Mouse (Mus musculus) layer of hippocampus, postnatal 14 days (tissue): ENCODE measurements around the gene Olfr653. TPM values are rescaled to one million over a fixed set of nuclear protein-coding genes. Genes with fewer than 3 reads are reported as not detected.

Source experiments
- DNase-seq, 2 experiments: peaks; one replicate each; pipeline ENCODE4 v3.0.0; 2021 to 2022; ENCODE audit warnings: low spot score in 2 of 2, mixed read lengths in 1 of 2
- long read RNA-seq, 2 experiments: library from polyadenylated mRNA; stranded (forward); transcript quantifications; one replicate each; pipeline ENCODE4 v2.0.0; 2021
- total RNA-seq, 2 experiments: library from RNA; stranded (reverse); gene quantifications; 2 replicates each; pipeline ENCODE4 v1.2.3; 2021

Olfr653 gene
- not detected for total RNA-seq
- long read RNA-seq, experiment 1: 0 reads
- long read RNA-seq, experiment 2: 0 reads

DNA sequence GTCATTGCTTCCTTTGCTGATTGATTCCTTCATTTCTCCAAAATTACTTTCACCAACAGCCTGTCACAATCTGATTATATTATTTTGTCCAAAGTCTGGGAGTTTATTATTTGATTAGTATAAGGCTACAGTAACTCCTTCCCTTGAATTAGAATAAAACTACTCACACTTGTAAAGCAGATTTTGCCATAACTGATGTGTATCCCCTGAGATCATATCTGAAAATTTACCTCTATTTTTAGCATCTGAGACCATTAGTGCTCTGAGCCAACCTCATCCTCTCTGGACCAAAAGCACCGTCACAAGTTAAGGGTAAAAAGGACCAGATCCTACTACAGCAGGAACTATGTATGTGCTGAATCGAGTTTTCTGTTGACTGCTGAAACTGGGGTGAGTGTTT, at the start of gene Olfr653:
Gene Olfr653, plus strand, starts transcription at position 301 of the 400 bp plus-strand sequence.
- DNase-seq: no peak

DNA sequence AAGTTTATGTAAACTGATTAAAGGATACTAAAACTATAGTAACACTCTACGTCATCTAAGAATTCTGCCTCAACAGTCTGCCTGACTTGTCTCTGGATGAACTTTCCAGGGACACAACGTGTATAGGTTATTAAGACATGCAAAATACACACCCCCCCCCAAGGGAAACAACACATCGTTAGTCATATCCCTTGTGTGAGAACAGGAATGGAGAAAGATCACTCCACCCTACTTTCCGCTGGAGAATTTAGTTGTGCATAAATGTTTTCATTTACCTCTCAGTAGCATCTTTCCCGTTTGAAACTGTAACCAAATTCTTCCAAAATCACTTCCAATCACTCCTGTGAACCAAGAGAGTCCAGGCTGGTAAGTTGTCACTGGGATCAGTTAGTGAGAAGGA, 27.3 kb upstream of the Olfr653 start, which contains the start of gene Olfr651:
Gene Olfr651, plus strand, starts transcription at position 301 of the 400 bp plus-strand sequence.
- no peak for DNase-seq

DNA sequence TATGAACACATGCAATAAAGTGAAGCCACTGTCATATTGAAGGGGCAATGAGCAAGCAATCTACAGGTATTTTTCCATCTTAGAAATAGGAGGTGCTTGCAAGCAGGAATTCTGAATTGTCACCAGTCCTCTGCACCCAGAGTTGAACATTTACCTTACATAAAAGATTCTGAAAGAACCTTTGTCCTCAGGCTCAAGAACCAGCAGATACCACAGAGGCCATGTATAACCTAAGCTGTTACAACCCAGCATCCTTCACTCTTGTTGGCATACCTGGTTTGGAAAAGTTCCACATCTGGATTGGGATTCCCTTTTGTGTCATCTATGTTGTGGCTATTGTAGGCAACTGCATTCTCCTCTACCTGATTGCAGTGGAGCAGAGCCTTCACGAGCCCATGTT, 24.4 kb upstream of the Olfr653 start:
- DNase-seq: no peak

DNA sequence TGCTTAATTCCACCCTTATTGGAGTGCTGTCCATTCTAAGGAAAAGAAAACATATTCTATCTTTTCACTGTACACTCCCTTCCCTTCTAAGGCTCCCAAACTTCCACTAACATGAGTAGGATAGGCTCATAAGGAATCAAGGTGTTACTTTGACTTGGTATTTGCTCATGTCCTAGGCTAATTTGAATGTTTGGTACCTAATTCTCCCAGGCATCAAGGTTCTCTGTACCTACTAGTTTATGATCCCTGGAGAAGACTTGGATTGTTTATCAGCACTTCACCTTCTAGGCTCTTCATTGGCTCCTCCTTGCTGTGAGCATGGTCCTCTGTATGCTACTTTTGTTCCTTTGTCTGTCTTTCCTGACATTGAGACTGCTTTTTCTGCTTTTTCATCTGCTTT, 16.5 kb upstream of the Olfr653 start, which contains the start of gene Olfr652:
Gene Olfr652, plus strand, starts transcription at position 301 of the 400 bp plus-strand sequence.
- DNase-seq: no peak

DNA sequence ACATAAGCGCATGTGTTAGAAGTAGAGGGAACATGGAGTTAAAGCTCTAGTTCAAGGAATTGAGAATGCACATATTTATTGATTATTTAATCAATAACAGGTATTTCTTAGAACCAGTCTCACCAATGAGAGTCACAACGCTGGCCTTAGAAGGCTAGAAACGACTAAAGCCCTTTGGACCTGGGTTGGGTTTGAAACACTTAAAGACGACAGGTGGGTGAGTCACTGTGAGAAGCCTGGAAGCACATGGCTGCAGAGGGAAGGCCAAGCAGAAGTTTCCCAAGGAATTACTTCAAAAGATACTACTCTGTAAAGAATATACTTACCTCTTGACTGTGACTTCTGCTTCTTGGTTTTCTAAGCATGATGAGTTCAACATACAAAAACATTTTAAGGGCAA, 3.7 kb downstream of the Olfr653 start:
- no peak for DNase-seq

DNA sequence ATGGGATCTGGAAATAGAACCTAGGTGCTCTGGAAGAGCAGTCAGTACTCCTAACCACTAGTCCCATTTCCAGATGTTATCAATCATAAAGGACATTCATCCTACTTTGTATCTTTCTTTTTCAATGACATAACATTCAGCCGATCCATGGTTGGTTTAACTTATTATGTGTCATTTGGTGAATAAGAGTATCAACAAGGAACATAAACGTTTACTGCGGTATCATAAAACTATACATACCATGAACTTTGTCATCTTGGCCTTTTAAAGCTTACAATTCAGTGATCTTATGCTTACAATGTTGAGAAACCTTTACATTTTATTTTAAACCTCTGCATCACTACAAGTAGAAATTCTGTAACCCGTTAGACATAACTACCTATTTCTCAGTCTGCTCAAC, 4.3 kb downstream of the Olfr653 start:
- no peak for DNase-seq

DNA sequence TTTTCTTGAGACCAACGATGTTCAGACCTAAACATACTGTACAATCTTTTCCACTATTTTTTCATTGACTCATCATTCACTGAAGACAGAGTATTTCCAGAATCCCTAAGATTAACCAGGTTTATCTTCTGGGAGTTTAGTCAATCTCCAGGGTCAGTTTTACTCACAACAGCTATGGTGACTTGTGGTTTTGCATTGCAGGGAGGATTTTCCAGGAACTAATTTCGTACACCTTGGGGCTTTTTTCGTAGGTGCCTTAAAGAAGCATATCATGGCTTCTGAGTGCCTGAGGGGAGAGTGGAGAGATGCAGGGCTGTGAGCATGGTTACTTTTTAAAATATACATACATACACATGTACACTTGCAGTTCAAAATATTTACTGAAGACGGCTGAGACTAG, 9.6 kb downstream of the Olfr653 start, which contains the start of gene Olfr654:
Gene Olfr654, plus strand, starts transcription at position 301 of the 400 bp plus-strand sequence.
- DNase-seq: no peak

DNA sequence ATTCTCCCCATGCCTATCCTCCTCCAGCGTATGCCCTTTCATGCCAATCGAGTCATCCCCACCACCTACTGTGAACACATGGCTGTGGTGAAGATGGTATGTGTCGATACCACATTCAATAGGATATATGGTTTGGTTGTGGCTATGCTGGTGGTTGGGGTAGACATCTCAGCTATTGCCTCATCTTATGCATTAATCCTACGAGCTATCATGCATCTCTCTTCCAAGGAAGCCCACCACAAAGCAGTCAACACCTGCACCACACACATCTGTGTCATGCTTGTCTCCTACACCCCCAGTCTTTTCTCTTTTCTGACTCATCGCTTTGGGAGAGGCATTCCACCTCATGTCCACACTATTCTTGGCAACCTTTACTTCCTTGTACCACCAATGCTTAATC, 11.2 kb downstream of the Olfr653 start:
- no peak for DNase-seq

DNA sequence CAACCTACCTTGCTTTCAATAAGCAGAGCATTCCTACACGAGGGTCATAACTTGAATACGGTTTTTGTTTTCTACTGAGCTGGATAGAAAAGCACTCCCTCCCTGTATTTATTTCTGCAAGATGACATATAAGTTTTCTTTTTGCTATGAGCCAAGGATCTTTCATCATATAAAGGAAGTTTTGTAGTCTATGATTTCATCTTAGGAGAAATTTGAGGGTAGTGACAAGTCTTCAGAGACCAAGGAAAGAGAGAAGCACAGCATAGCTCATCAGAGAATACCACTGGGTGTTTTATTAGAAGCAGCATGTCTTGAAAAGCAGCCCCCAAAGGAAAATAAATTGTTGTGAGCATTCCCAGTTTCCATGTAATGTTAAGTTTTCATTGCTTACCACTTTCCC, 24.6 kb downstream of the Olfr653 start, which contains the start of gene Olfr655:
Gene Olfr655, minus strand, starts transcription at position 101 of the 400 bp plus-strand sequence.
- DNase-seq: no peak

DNA sequence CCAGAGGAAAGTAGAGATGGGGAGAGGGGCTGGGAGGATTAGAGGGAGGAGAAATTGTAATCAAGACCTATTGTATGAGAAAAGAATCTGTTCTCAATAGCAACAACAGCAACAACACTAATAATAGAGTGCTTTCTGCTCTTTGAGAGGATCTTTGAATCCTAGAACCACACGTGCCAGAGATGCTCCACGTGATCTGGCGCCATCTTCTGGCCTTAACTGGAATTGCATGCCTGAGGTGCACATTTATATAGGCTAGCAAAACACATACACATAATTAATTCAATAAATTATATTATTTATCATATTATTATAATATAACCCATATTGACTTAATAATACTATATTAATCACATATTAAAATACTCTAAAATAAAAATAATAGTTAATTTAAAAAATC, 26.1 kb downstream of the Olfr653 start:
- no peak for DNase-seq

DNA sequence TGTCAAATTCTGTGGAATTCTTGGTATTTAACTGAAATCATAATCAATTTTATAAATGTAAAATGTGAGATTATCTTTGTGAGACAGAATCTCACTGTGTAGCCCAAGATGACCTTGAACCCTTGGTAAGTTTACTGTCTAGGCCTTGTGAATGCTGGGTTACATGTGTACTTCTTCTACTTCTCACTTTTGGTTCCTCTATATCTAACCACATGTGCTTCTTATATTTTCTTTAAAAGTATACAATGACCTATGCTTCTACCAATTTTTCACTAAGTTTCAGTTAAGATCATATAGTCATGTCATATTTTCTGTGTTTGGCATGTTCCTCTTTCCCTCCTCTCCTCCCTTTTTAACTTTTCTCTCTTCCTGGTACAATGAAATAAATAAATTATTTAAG, 27.6 kb downstream of the Olfr653 start:
- DNase-seq: no peak

DNA sequence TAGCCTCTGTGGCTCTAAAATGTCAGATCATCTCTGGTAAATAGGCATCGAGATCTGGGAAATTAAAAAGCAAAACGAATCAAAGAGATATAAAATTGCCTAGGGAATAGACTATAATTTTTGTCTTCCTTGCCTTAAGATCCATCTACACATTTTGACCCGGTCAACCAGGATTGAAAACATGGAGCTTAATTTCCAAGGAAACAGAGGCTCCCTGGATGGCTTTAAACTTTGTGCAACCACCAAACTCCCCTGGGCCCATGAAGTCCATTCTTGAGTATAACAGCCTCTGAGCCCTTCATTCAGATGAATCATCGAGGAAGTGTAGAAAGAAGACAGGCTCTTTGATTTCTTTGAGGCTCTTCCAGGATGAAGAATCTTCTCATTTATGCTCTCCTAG, 36.5 kb downstream of the Olfr653 start, which contains the start of gene Olfr656:
Gene Olfr656, plus strand, starts transcription at position 301 of the 400 bp plus-strand sequence.
- no peak for DNase-seq

DNA sequence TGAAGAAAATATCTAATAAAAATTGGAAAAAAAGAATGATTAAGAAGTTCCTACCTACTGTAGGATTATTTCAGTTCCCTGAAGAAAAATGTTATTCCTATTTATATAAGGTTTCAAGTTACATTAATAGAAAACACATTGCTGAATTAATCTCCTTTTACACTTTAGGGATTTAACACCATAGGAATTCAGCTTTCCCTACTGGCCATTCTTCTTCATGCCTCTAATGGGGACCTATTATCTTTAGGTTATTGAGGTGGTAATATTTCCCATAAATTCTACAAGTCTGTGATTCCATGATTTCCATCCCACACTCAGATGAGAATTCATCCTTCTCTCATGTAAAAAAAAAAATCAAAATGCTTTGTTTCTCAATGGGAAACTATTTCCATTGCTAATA, 47.4 kb downstream of the Olfr653 start, which contains the start of gene Olfr657:
Gene Olfr657, plus strand, starts transcription at position 301 of the 400 bp plus-strand sequence.
- DNase-seq: no peak

Other genes with a start within 250 kb of the Olfr653 start
- not detected for gene Trim34b, start 247.8 kb upstream of the Olfr653 start, total RNA-seq
- gene Trim12c, start 224.0 kb upstream of the Olfr653 start, total RNA-seq: 1 to 10 TPM; 1.5 to 2.0 TPM
- not detected for gene Trim30b, start 207.4 kb upstream of the Olfr653 start, total RNA-seq
- gene Trim30c, start 176.5 kb upstream of the Olfr653 start, total RNA-seq: not detected
- gene Trim30a, start 112.1 kb upstream of the Olfr653 start, total RNA-seq: under 1 TPM; 0.52 to 0.74 TPM
- gene Trim30d, start 69.5 kb upstream of the Olfr653 start, total RNA-seq: under 1 TPM; 0.14 to 0.31 TPM
- gene Olfr651, start 27.2 kb upstream of the Olfr653 start, total RNA-seq: not detected
- gene Olfr652, start 16.4 kb upstream of the Olfr653 start, total RNA-seq: not detected
- not detected for gene Olfr654, start 9.7 kb downstream of the Olfr653 start, total RNA-seq
- gene Olfr655, start 24.5 kb downstream of the Olfr653 start, total RNA-seq: not detected
- gene Olfr656, start 36.6 kb downstream of the Olfr653 start, total RNA-seq: not detected
- gene Olfr657, start 47.5 kb downstream of the Olfr653 start, total RNA-seq: not detected
- gene Olfr658, start 70.0 kb downstream of the Olfr653 start, total RNA-seq: not detected
- gene Olfr659, start 89.4 kb downstream of the Olfr653 start, total RNA-seq: not detected
- gene Olfr661, start 109.2 kb downstream of the Olfr653 start, total RNA-seq: not detected
- gene Usp17le, start 200.2 kb downstream of the Olfr653 start, total RNA-seq: not detected